Mouse (Mus musculus) heart, adult 2 months (tissue): ENCODE results near the gene Atp2a2. TPM values are rescaled to one million over a fixed set of nuclear protein-coding genes. Genes with fewer than 3 reads are reported as not detected.

Experiments
- DNase-seq, 2 experiments: peaks; one replicate each; pipeline ENCODE4 v3.0.0; 2021
- H3K27ac ChIP-seq: fragments of 200-600 bp; 2 replicates; pipeline ENCODE4 v1.8.1; 2022
- H3K27me3 ChIP-seq: fragments of 200-500 bp; 2 replicates; pipeline ENCODE4 v1.6.1; 2012; ENCODE audit warnings: mild to moderate bottlenecking, low read length, inconsistent platforms, mixed read lengths; ENCODE audit not compliant: control insufficient read depth, insufficient read depth
- H3K36me3 ChIP-seq: fragments of 200-500 bp; 2 replicates; pipeline ENCODE4 v1.6.1; 2012; ENCODE audit warnings: low read length, inconsistent platforms; ENCODE audit not compliant: control insufficient read depth, insufficient read depth
- H3K4me1 ChIP-seq: fragments of 200-500 bp; 2 replicates; pipeline ENCODE4 v1.6.1; 2011; ENCODE audit warnings: low read length; ENCODE audit not compliant: control insufficient read depth, insufficient read depth
- H3K4me3 ChIP-seq: fragments of 200-600 bp; 2 replicates; pipeline ENCODE4 v1.8.1; 2022
- H3K79me2 ChIP-seq: fragments of 200-500 bp; replicated peaks from 2 replicates; pipeline ENCODE4 v1.6.1; 2012; ENCODE audit warnings: mild to moderate bottlenecking, inconsistent platforms, low read length, moderate library complexity, mixed read lengths; ENCODE audit not compliant: control insufficient read depth, insufficient read depth
- H3K9ac ChIP-seq: fragments of 200-500 bp; 2 replicates; pipeline ENCODE4 v1.6.1; 2012; ENCODE audit warnings: low read depth, mild to moderate bottlenecking, control low read depth, inconsistent platforms, low read length, mixed read lengths
- CTCF ChIP-seq: fragments of 200-600 bp; IDR thresholded peaks from 2 replicates; pipeline ENCODE4 v1.8.1; 2022; ENCODE audit warnings: antibody characterized with exemption, mild to moderate bottlenecking, moderate library complexity
- EP300 ChIP-seq: fragments of 200-500 bp; IDR thresholded peaks from 2 replicates; pipeline ENCODE4 v1.6.1; 2011; ENCODE audit warnings: low read depth, low read length, control low read depth; ENCODE audit not compliant: insufficient read depth
- POLR2A ChIP-seq: fragments of 200-500 bp; IDR thresholded peaks from 2 replicates; pipeline ENCODE4 v1.6.1; 2011; ENCODE audit warnings: mild to moderate bottlenecking, low read depth, low read length, control low read depth; ENCODE audit not compliant: insufficient read depth
- WGBS: fragments of 180-500 bp; shearing (Covaris S2); methylation state at CpG from one replicate; pipeline ENCODE4 v1.1.7; 2018; 5-methylcytosine and 5-hydroxymethylcytosine counted together
- intact Hi-C: fragments of 180-260 bp; cut with DNase I; formaldehyde crosslinking; loops from one replicate; pipeline ENCODE4 v1.15.1; 2025
- polyA plus RNA-seq: library from polyadenylated mRNA; depleted of rRNA; stranded (reverse); fragments of >200 nt; gene quantifications from 2 replicates; pipeline ENCODE4 v1.2.3, GENCODE M21; 2012
- total RNA-seq, 2 experiments: library from RNA; stranded (reverse); gene quantifications; 2 replicates each; pipeline ENCODE4 v1.2.3; 2021

Gene Atp2a2
- total and polyA plus RNA-seq, 3 experiments = 3,546 to 13,259 (median 11,796) TPM

DNA sequence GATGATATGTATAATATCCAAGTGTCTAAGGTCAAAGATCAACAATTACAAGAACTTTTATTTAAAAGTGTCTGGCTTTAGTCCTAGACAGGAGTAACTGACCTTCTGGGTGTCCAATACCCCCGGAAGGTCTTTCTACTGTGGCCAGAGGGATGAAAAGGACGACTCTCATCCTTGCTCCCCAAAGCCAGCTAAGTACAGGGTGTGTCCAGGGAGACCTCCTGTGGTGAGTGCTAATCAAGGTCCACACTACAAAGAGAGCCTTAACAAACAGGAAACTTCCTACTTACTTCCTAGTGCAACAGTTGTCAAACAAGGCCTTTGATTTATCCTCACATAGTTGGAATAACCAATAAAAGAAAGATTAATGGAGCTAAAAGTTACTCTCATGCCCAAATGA lies 22.9 kb downstream of the Atp2a2 start:
- no peaks in the 10 kb centered on the region for H3K27me3 ChIP-seq
- H3K9ac ChIP-seq = no peak overlapping the region
- DNase-seq = peak in 1 of 2 experiments; percentile 12
- peaks cover 10% of the 10 kb centered on the region for H3K4me1 ChIP-seq
- no peaks in the 10 kb centered on the region; the same call in 1 of the 2 replicates for H3K79me2 ChIP-seq
- peaks cover 83% of the 10 kb centered on the region for H3K36me3 ChIP-seq
- no peak overlapping the region for H3K27ac ChIP-seq
- intact Hi-C loops = no loop called here
- 31% methylated on average over 2 of the region's 2 CpGs for WGBS
- no peak for TF ChIP-seq CTCF
- 0 out of 2 replicates have a peak, but pooled peaks have one; percentile 33 for TF ChIP-seq POLR2A
- TF ChIP-seq EP300 = 0 out of 2 replicates have a peak, but pooled peaks have one; percentile 31
- H3K4me3 ChIP-seq = no peak overlapping the region; the same call in 1 of the 2 replicates

DNA sequence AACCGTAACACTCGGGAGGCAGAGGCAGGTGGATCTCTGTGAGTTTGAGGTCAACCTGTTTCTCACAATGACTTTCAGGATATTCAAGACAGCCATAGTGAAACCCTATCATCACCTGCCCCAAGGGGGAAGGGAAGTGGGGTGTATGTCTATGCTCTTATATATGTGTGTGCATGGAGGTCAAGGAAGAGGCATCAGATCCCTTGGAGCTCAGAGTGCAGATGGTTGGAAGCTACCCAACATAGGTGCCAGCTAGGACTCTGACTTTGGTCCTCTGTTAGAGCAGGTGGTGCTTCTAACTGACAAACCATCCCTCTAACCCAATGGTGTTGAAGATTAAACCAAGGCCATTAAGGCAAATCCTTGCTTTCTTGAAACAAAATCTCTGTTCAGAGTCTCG lies 24.5 kb downstream of the Atp2a2 start:
- Histone ChIP-seq H3K4me1 (peaks cover 7% of the 10 kb centered on the region), H3K9ac (no peak overlapping the region), H3K79me2 (no peaks in the 10 kb centered on the region; the same call in 1 of the 2 replicates), H3K36me3 (peaks cover 76% of the 10 kb centered on the region), H3K4me3 (no peak overlapping the region), H3K27ac (no peak overlapping the region), H3K27me3 (no peaks in the 10 kb centered on the region)
- TF ChIP-seq POLR2A (peak; percentile 56; the same call in 1 of the 2 replicates), EP300 (peak; percentile 76; the same call in 1 of the 2 replicates), CTCF (no peak)
- intact Hi-C loops = no loop called here
- DNase-seq = no peak
- 67% methylated on average over 3 of the region's 3 CpGs for WGBS

DNA sequence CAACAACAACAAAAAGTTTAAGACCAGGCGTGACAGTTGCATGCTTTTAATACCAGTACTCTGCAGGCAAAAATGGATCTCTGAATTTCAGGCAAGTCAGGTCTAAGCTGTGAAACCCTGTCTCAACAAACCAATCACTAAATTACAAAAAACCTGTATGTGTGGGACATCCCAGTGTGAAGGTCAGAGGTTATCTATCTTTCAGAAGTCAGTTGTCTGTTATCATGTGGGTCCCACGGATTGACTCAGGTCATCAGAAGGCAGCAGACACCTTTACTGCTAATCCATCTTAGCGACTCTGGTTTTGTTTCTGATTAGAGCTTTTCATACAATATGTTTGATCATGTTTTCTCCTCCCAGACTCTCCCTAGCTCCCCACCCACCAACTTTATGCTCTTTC lies 25.9 kb downstream of the Atp2a2 start:
- peak overlapping the region; percentile 17; the same call in 1 of the 2 replicates for H3K27ac ChIP-seq

DNA sequence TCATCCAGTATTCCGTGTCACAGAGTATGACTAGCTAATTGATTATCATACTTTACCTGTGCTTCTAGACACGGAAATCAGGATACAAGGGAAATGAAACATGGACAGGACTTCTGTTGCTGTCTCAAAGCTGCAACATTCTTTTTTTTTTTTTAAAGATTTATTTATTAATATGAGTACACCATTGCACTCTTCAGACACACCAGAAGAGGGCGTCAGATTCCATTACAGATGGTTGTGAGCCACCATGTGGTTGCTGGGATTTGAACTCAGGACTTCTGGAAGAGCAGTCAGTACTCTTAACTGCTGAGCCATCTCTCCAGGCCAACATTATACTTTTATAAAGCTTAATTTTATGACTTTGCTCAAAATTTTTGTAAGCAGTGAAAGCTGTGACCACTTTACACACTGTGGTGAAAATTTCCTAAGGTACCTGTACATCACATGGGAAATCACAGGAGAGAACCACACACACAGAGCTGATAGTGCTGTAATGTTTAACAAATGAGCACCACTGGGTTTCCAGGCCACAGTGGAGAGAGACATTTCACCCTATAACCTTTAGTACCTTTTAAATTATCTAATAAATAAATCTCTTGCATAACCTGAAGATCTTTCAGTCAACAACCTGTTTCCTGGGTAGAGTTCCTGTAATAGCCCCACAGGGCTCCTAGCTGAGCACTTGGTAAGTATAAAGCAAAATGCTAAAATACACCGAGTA lies 27.2 kb downstream of the Atp2a2 start:
- intact Hi-C loops = no loop called here
- H3K27ac ChIP-seq = no peak overlapping the region; the same call in 1 of the 2 replicates
- H3K36me3 ChIP-seq = peaks cover 74% of the 10 kb centered on the region
- no peak for DNase-seq
- TF ChIP-seq CTCF (peak; percentile 52), POLR2A (no peak)
- peak overlapping the region; percentile 21; the same call in 1 of the 2 replicates for H3K4me3 ChIP-seq
- no peaks in the 10 kb centered on the region for H3K27me3 ChIP-seq
- WGBS = 56% methylated on average over 4 of the region's 4 CpGs
- no peaks in the 10 kb centered on the region; the same call in 1 of the 2 replicates for H3K79me2 ChIP-seq
- H3K4me1 ChIP-seq = peaks cover 4% of the 10 kb centered on the region
- H3K9ac ChIP-seq = peak overlapping the region; percentile 44; the same call in 1 of the 2 replicates

More for the DNA sequence above, 25.9 kb downstream of the Atp2a2 start:
- peaks cover 73% of the 10 kb centered on the region for H3K36me3 ChIP-seq
- TF ChIP-seq CTCF (no peak), POLR2A (peak; percentile 38; the same call in 1 of the 2 replicates)
- intact Hi-C loops = no loop called here
- peaks cover 4% of the 10 kb centered on the region for H3K4me1 ChIP-seq
- peak overlapping the region; percentile 14; the same call in 1 of the 2 replicates for H3K4me3 ChIP-seq
- DNase-seq = no peak
- H3K79me2 ChIP-seq = no peaks in the 10 kb centered on the region; the same call in 1 of the 2 replicates
- H3K9ac ChIP-seq = peak overlapping the region; percentile 20; the same call in 1 of the 2 replicates
- H3K27me3 ChIP-seq = no peaks in the 10 kb centered on the region
- 33% methylated on average over 3 of the region's 3 CpGs for WGBS

- WGBS = 38% methylated on average over 5 of the region's 5 CpGs
- Histone ChIP-seq H3K79me2 (no peaks in the 10 kb centered on the region), H3K4me3 (no peak overlapping the region; the same call in 1 of the 2 replicates), H3K36me3 (peaks cover 76% of the 10 kb centered on the region), H3K27me3 (no peaks in the 10 kb centered on the region), H3K27ac (peak overlapping the region; percentile 8), H3K4me1 (peaks cover 3% of the 10 kb centered on the region; the same call in 1 of the 2 replicates), H3K9ac (no peak overlapping the region)
- DNase-seq = no peak
- intact Hi-C loops = no loop called here
- no peak for TF ChIP-seq CTCF
- TF ChIP-seq EP300 = 0 out of 2 replicates have a peak, but pooled peaks have one; percentile 30
Observed at GRCm38 (mm10) chr5:122471658-122472057, 30.4 kb downstream of the Atp2a2 start.

GRCm38 (mm10) chr5:122461431-122461830 lies 40.6 kb downstream of the Atp2a2 start:
- DNase-seq = no peak
- Histone ChIP-seq H3K27ac (no peak overlapping the region), H3K4me1 (peaks cover 3% of the 10 kb centered on the region; the same call in 1 of the 2 replicates), H3K79me2 (no peaks in the 10 kb centered on the region), H3K4me3 (no peak overlapping the region), H3K27me3 (no peaks in the 10 kb centered on the region), H3K9ac (no peak overlapping the region), H3K36me3 (peaks cover 61% of the 10 kb centered on the region)
- intact Hi-C loops = no loop called here
- TF ChIP-seq EP300 (peak; percentile 41; the same call in 1 of the 2 replicates), POLR2A (peak; percentile 10; the same call in 1 of the 2 replicates), CTCF (no peak)
- 69% methylated on average over 9 of the region's 9 CpGs for WGBS
